31 mouse cellular contexts compared by ENCODE assay signal in the genomic region with DNA sequence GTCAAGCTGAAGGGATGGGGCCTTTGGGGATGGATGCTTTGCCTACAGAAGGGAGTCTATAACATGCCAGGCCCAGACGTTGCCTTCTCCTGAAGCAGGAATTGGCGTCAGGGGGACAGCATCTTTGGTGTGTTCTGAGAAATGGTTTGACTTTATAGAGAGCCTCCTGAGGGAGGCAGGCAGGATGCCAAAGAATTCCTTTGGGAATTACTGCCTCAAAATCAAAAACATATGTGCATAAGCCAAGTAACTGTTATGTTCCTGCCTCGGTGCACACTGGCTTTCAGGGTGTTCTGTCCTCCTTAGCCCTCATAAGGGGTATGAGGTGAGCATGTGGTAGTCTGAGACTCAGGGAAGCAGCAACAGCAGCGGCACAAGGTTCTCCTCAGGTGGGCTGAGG. TPM values are rescaled to one million over a fixed set of nuclear protein-coding genes. Genes with fewer than 3 reads are reported as not detected.
DNase-seq lines count a peak whose midpoint lies in the region; ATAC-seq and TF ChIP-seq lines count a peak whose summit lies in the region.
"Had no signal": no experiment of that assay in that cellular context is flagged by ENCODE, and none has a peak within 500 bp of the region (broad histone marks: within the 10 kb centered on the region; RNA-seq: fewer than 3 reads in every experiment).

No protein-coding gene starts in this region.

- no peak overlapping the region for H3K4me2 ChIP-seq in embryonic facial prominence, embryonic 11.5 days (ENCODE audit: low read depth, low read length)
- H3K4me2 ChIP-seq in limb, embryonic 14.5 days (replicated peaks; ENCODE audit: low read depth, low read length, severe bottlenecking): no peak overlapping the region
- no peak overlapping the region for H3K4me2 ChIP-seq in hindbrain, embryonic 16.5 days (ENCODE audit: low read length)
- H3K4me2 ChIP-seq: heart, embryonic 12.5 days; hindbrain, embryonic 15.5 days; kidney, embryonic 15.5 days; liver, embryonic 11.5 days had no signal

- no peak for ATAC-seq in embryonic facial prominence, embryonic 11.5 days (replicated peaks; ENCODE audit: insufficient number of reproducible peaks, low FRiP score, low TSS enrichment, low read depth)
- ATAC-seq in limb, embryonic 14.5 days (ENCODE audit: low FRiP score, low read depth): 0 out of 2 replicates have a peak, but pooled peaks have one; percentile 34
- no peak for ATAC-seq in hindbrain, embryonic 16.5 days
- ATAC-seq: forebrain, embryonic 14.5 days; midbrain, embryonic 16.5 days had no signal

- DNase-seq in embryonic facial prominence, embryonic 11.5 days (ENCODE audit: low spot score): peak; percentile 22
- no peak for DNase-seq in embryonic facial prominence, embryonic 10.5 days (ENCODE audit: low spot score)
- peak; percentile 75 for DNase-seq in NIH3T3 (ENCODE audit: low read depth)
- DNase-seq in forelimb bud, embryonic 11.5 days (ENCODE audit: low read depth, low spot score): peak; percentile 57
- peak; percentile 49 for DNase-seq in limb, embryonic 14.5 days (ENCODE audit: low spot score)
- no peak for DNase-seq in left cerebral cortex, adult 18-20 months (ENCODE audit: low spot score in 2 of 2)
- DNase-seq in heart, postnatal 36 days: no peak
- DNase-seq: adrenal gland, postnatal 25 days; cerebellum, adult 2 months; cerebellum, postnatal 14 days; gastrocnemius, postnatal 36 days; heart, adult 2 months; kidney, adult 18-20 months; kidney, postnatal 25 days; lung, postnatal 4 days had no signal

- H3K36me3 ChIP-seq in embryonic facial prominence, embryonic 11.5 days (replicated peaks; ENCODE audit: control insufficient read depth, insufficient read depth, low read depth, low read length): no peaks in the 10 kb centered on the region
- no peaks in the 10 kb centered on the region for H3K36me3 ChIP-seq in embryonic facial prominence, embryonic 10.5 days (replicated peaks)
- H3K36me3 ChIP-seq in limb, embryonic 14.5 days (ENCODE audit: control insufficient read depth, insufficient read depth, low read length): no peaks in the 10 kb centered on the region
- no peaks in the 10 kb centered on the region for H3K36me3 ChIP-seq in hindbrain, embryonic 16.5 days (ENCODE audit: control insufficient read depth, insufficient read depth, low read length)
- H3K36me3 ChIP-seq: G1E; heart, embryonic 12.5 days; hindbrain, embryonic 10.5 days; hindbrain, embryonic 15.5 days; kidney, embryonic 15.5 days had no signal

- no peak overlapping the region for H3K4me3 ChIP-seq in embryonic facial prominence, embryonic 11.5 days (ENCODE audit: low read depth, low read length)
- no peak overlapping the region for H3K4me3 ChIP-seq in embryonic facial prominence, embryonic 10.5 days
- H3K4me3 ChIP-seq in limb, embryonic 14.5 days (replicated peaks; ENCODE audit: low read length): no peak overlapping the region
- no peak overlapping the region for H3K4me3 ChIP-seq in hindbrain, embryonic 16.5 days (ENCODE audit: low read length)
- H3K4me3 ChIP-seq: heart, adult 2 months; heart, embryonic 12.5 days; hindbrain, embryonic 10.5 days; hindbrain, embryonic 15.5 days; kidney, embryonic 15.5 days; left cerebral cortex, adult 2 months had no signal

- TF ChIP-seq POLR2A in limb, embryonic 14.5 days (IDR thresholded peaks at IDR 0.05; ENCODE audit: borderline replicate concordance, extremely low read depth, insufficient read depth, insufficient read length): no peak

- 48% methylated on average over 4 of the region's 4 CpGs for WGBS in embryonic facial prominence, embryonic 11.5 days
- WGBS in embryonic facial prominence, embryonic 10.5 days: 71% methylated on average over 4 of the region's 4 CpGs
- WGBS in limb, embryonic 14.5 days: 15% methylated on average over 4 of the region's 4 CpGs
- 73% methylated on average over 4 of the region's 4 CpGs for WGBS in hindbrain, embryonic 16.5 days

- H3K4me1 ChIP-seq in embryonic facial prominence, embryonic 11.5 days (ENCODE audit: control insufficient read depth, insufficient read depth, low read length): no peaks in the 10 kb centered on the region
- H3K4me1 ChIP-seq in embryonic facial prominence, embryonic 10.5 days: peaks cover 25% of the 10 kb centered on the region
- peaks cover 4% of the 10 kb centered on the region; the same call in 1 of the 2 replicates for H3K4me1 ChIP-seq in limb, embryonic 14.5 days (ENCODE audit: control insufficient read depth, insufficient read depth, low read length)
- peaks cover 6% of the 10 kb centered on the region for H3K4me1 ChIP-seq in hindbrain, embryonic 16.5 days (ENCODE audit: control insufficient read depth, insufficient read depth, low read depth, low read length)
- H3K4me1 ChIP-seq: heart, embryonic 12.5 days had no signal

- H3K9me3 ChIP-seq in embryonic facial prominence, embryonic 11.5 days (replicated peaks; ENCODE audit: control insufficient read depth, low read length): no peaks in the 10 kb centered on the region
- peaks cover 12% of the 10 kb centered on the region; the same call in 1 of the 2 replicates for H3K9me3 ChIP-seq in embryonic facial prominence, embryonic 10.5 days
- no peaks in the 10 kb centered on the region for H3K9me3 ChIP-seq in limb, embryonic 14.5 days (ENCODE audit: control insufficient read depth, low read length)
- no peaks in the 10 kb centered on the region for H3K9me3 ChIP-seq in hindbrain, embryonic 16.5 days (ENCODE audit: control insufficient read depth, low read length)
- H3K9me3 ChIP-seq: hindbrain, embryonic 15.5 days had no signal

- intact Hi-C loops in heart, postnatal 36 days (cut with DNase I): no loop called here

- H3K27ac ChIP-seq in embryonic facial prominence, embryonic 11.5 days (replicated peaks; ENCODE audit: low read depth, low read length): no peak overlapping the region
- H3K27ac ChIP-seq in embryonic facial prominence, embryonic 10.5 days (replicated peaks): no peak overlapping the region
- H3K27ac ChIP-seq in limb, embryonic 14.5 days (replicated peaks; ENCODE audit: low read depth, low read length): peak overlapping the region; percentile 50; the same call in 1 of the 2 replicates
- H3K27ac ChIP-seq in hindbrain, embryonic 16.5 days (ENCODE audit: low read depth, low read length): no peak overlapping the region
- H3K27ac ChIP-seq: heart, adult 2 months; hindbrain, embryonic 10.5 days; hindbrain, embryonic 15.5 days; kidney, embryonic 15.5 days; left cerebral cortex, adult 2 months had no signal

- H3K9ac ChIP-seq in embryonic facial prominence, embryonic 11.5 days (replicated peaks; ENCODE audit: low read length): no peak overlapping the region
- H3K9ac ChIP-seq in limb, embryonic 14.5 days (ENCODE audit: low read depth, low read length, severe bottlenecking): no peak overlapping the region
- no peak overlapping the region for H3K9ac ChIP-seq in hindbrain, embryonic 16.5 days (ENCODE audit: low read depth, low read length)
- H3K9ac ChIP-seq: heart, embryonic 12.5 days; hindbrain, embryonic 15.5 days; kidney, embryonic 15.5 days had no signal

- H3K27me3 ChIP-seq in embryonic facial prominence, embryonic 11.5 days (ENCODE audit: control insufficient read depth, insufficient read depth, low read length): no peaks in the 10 kb centered on the region
- no peaks in the 10 kb centered on the region for H3K27me3 ChIP-seq in embryonic facial prominence, embryonic 10.5 days (replicated peaks; ENCODE audit: low read depth, poor library complexity, severe bottlenecking)
- no peaks in the 10 kb centered on the region for H3K27me3 ChIP-seq in limb, embryonic 14.5 days (ENCODE audit: control insufficient read depth, insufficient read depth, low read length)
- no peaks in the 10 kb centered on the region for H3K27me3 ChIP-seq in hindbrain, embryonic 16.5 days (replicated peaks; ENCODE audit: control insufficient read depth, insufficient read depth, low read length)
- H3K27me3 ChIP-seq: hindbrain, embryonic 15.5 days; kidney, embryonic 15.5 days had no signal

RNA-seq across cellular contexts. Expression of gene Rd3l, which starts 35.2 kb away (rescaled TPM):
- not detected in 2 replicates for polyA plus RNA-seq in embryonic facial prominence, embryonic 11.5 days (2014; fragmentation: Nextera tagmentation; extraction: Ambion mirVana)
- not detected in 2 replicates for polyA plus RNA-seq in embryonic facial prominence, embryonic 10.5 days (2016; fragmentation: Nextera tagmentation; extraction: Ambion mirVana)
- polyA plus RNA-seq in limb, embryonic 14.5 days (2012; rRNA removed): not detected in 2 replicates
- polyA plus RNA-seq in limb, embryonic 14.5 days (2014; fragmentation: Nextera tagmentation; extraction: Ambion mirVana): not detected in 2 replicates
- under 1 TPM in 1 of 2 experiments, not detected in 1; 0.37 TPM for total RNA-seq in left cerebral cortex, adult 18-20 months (2021)
- not detected in 2 replicates for polyA plus RNA-seq in hindbrain, embryonic 16.5 days (2015; fragmentation: Nextera tagmentation; extraction: Ambion mirVana)
- under 1 TPM in 1 of 2 experiments, not detected in 1; 0.65 TPM for total RNA-seq in heart, postnatal 36 days (2021)
- total RNA-seq: adrenal gland, postnatal 25 days; gastrocnemius, adult 18-20 months; gastrocnemius, postnatal 36 days; layer of hippocampus, postnatal 10 days; megakaryocyte-erythroid progenitor cell, adult 5-6 weeks had no signal
- polyA plus RNA-seq: forebrain, embryonic 14.5 days; G1E; heart, adult 2 months; hindbrain, embryonic 10.5 days; hindbrain, embryonic 15.5 days; intestine, embryonic 14.5 days; kidney, embryonic 15.5 days; liver, embryonic 11.5 days; lung, embryonic 16.5 days; midbrain, embryonic 16.5 days; neural tube, embryonic 11.5 days had no signal

RNA-seq across cellular contexts. Expression of gene Tdrd9, which starts 45.0 kb away (rescaled TPM):
- 0.85 and 1.4 TPM in 2 replicates for polyA plus RNA-seq in embryonic facial prominence, embryonic 11.5 days (2014; fragmentation: Nextera tagmentation; extraction: Ambion mirVana)
- polyA plus RNA-seq in embryonic facial prominence, embryonic 10.5 days (2016; fragmentation: Nextera tagmentation; extraction: Ambion mirVana): 1.0 and 1.1 TPM in 2 replicates
- polyA plus RNA-seq in limb, embryonic 14.5 days (2012; rRNA removed): 0.78 and 0.81 TPM in 2 replicates
- polyA plus RNA-seq in limb, embryonic 14.5 days (2014; fragmentation: Nextera tagmentation; extraction: Ambion mirVana): 0.23 and 0.40 TPM in 2 replicates
- under 1 TPM; 0.26 to 0.33 TPM for total RNA-seq in left cerebral cortex, adult 18-20 months (2021)
- 0.24 and 0.29 TPM in 2 replicates for polyA plus RNA-seq in hindbrain, embryonic 16.5 days (2015; fragmentation: Nextera tagmentation; extraction: Ambion mirVana)
- under 1 TPM in 1 of 2 experiments, not detected in 1; 0.33 TPM for total RNA-seq in heart, postnatal 36 days (2021)
- total RNA-seq: adrenal gland, postnatal 25 days; gastrocnemius, postnatal 36 days; megakaryocyte-erythroid progenitor cell, adult 5-6 weeks had no signal
- polyA plus RNA-seq: G1E had no signal

RNA-seq across cellular contexts. Expression of gene Atp5mpl, which starts 49.6 kb away (rescaled TPM):
- polyA plus RNA-seq in embryonic facial prominence, embryonic 11.5 days (2014; fragmentation: Nextera tagmentation; extraction: Ambion mirVana): 577 and 608 TPM in 2 replicates
- 580 and 594 TPM in 2 replicates for polyA plus RNA-seq in embryonic facial prominence, embryonic 10.5 days (2016; fragmentation: Nextera tagmentation; extraction: Ambion mirVana)
- polyA plus RNA-seq in limb, embryonic 14.5 days (2012; rRNA removed): 162 and 174 TPM in 2 replicates
- 598 and 677 TPM in 2 replicates for polyA plus RNA-seq in limb, embryonic 14.5 days (2014; fragmentation: Nextera tagmentation; extraction: Ambion mirVana)
- 100 to 1,000 TPM; 353 to 384 TPM for total RNA-seq in left cerebral cortex, adult 18-20 months (2021)
- polyA plus RNA-seq in hindbrain, embryonic 16.5 days (2015; fragmentation: Nextera tagmentation; extraction: Ambion mirVana): 694 and 757 TPM in 2 replicates
- 1,000 to 10,000 TPM; 1,342 to 1,403 TPM for total RNA-seq in heart, postnatal 36 days (2021)

Comparison
In these comparisons a context has a peak if more than half of its experiments do, and no peak if none do; other contexts are left out.
1. DNase-seq: peak in embryonic facial prominence, embryonic 11.5 days (single experiment), NIH3T3 (single experiment), forelimb bud, embryonic 11.5 days (single experiment) and limb, embryonic 14.5 days (single experiment); none in embryonic facial prominence, embryonic 10.5 days (single experiment), left cerebral cortex, adult 18-20 months (0 of 2) and heart, postnatal 36 days (0 of 2).